Mouse (Mus musculus): ENCODE results near the gene Limd1. TPM values are rescaled to one million over a fixed set of nuclear protein-coding genes. Genes with fewer than 3 reads are reported as not detected.

The Limd1 gene
- total and polyA plus RNA-seq, 2 experiments from 2014 or later: 42.4 to 143 TPM

- H3K9ac ChIP-seq (replicated peaks; ENCODE audit: low read depth, low read length): no peak overlapping the region
- H3K4me3 ChIP-seq (ENCODE audit: low read depth, low read length): no peak overlapping the region
- no peak overlapping the region for H3K4me2 ChIP-seq (ENCODE audit: low read depth, low read length)
- 0 out of 2 replicates have a peak, but pooled peaks cover 13% of the 10 kb centered on the region for H3K36me3 ChIP-seq (replicated peaks; ENCODE audit: control insufficient read depth, insufficient read depth, low read length)
- H3K4me1 ChIP-seq (ENCODE audit: control insufficient read depth, insufficient read depth): no peaks in the 10 kb centered on the region
- no peak for DNase-seq (ENCODE audit: low spot score)
- H3K27me3 ChIP-seq (ENCODE audit: control insufficient read depth, insufficient read depth, low read length): no peaks in the 10 kb centered on the region
- no peak for TF ChIP-seq EP300 (IDR thresholded peaks at IDR 0.05; ENCODE audit: low read depth)
- TF ChIP-seq CTCF (IDR thresholded peaks at IDR 0.05; ENCODE audit: low read depth): no peak
- H3K27ac ChIP-seq (ENCODE audit: low read depth): no peak overlapping the region
- no peaks in the 10 kb centered on the region for H3K9me3 ChIP-seq (replicated peaks; ENCODE audit: control insufficient read depth, low read length)
- no peak for ATAC-seq (ENCODE audit: insufficient read depth, low read depth)
Observed at GRCm38 (mm10) chr9:123448594-123448993, 29.9 kb upstream of the Limd1 start.

- no peak; the same call in 1 of the 2 replicates for ATAC-seq (ENCODE audit: insufficient read depth, low read depth)
- WGBS: 35% methylated on average over 2 of the region's 2 CpGs
- no peaks in the 10 kb centered on the region for H3K4me1 ChIP-seq (ENCODE audit: control insufficient read depth, insufficient read depth)
- H3K36me3 ChIP-seq (replicated peaks; ENCODE audit: control insufficient read depth, insufficient read depth, low read length): peaks cover 16% of the 10 kb centered on the region; the same call in 1 of the 2 replicates
- no peak overlapping the region for H3K4me2 ChIP-seq (ENCODE audit: low read depth, low read length)
- no peak overlapping the region for H3K27ac ChIP-seq (ENCODE audit: low read depth)
- peak; percentile 72 for TF ChIP-seq CTCF (IDR thresholded peaks at IDR 0.05; ENCODE audit: low read depth)
- no peak for TF ChIP-seq EP300 (IDR thresholded peaks at IDR 0.05; ENCODE audit: low read depth)
- no peak overlapping the region for H3K4me3 ChIP-seq (ENCODE audit: low read depth, low read length)
- H3K9me3 ChIP-seq (replicated peaks; ENCODE audit: control insufficient read depth, low read length): no peaks in the 10 kb centered on the region
- DNase-seq (ENCODE audit: low spot score): peak; percentile 53
- no peaks in the 10 kb centered on the region for H3K27me3 ChIP-seq (ENCODE audit: control insufficient read depth, insufficient read depth, low read length)
- H3K9ac ChIP-seq (replicated peaks; ENCODE audit: low read depth, low read length): no peak overlapping the region
Observed at GRCm38 (mm10) chr9:123450174-123450573, 28.3 kb upstream of the Limd1 start.

- H3K9me3 ChIP-seq (replicated peaks; ENCODE audit: control insufficient read depth, low read length): no peaks in the 10 kb centered on the region
- no peak overlapping the region for H3K27ac ChIP-seq (ENCODE audit: low read depth)
- H3K4me2 ChIP-seq (ENCODE audit: low read depth, low read length): no peak overlapping the region
- ATAC-seq (ENCODE audit: insufficient read depth, low read depth) (no peak), DNase-seq (ENCODE audit: low spot score) (no peak)
- H3K4me3 ChIP-seq (ENCODE audit: low read depth, low read length): no peak overlapping the region
- peaks cover 19% of the 10 kb centered on the region; the same call in 1 of the 2 replicates for H3K36me3 ChIP-seq (replicated peaks; ENCODE audit: control insufficient read depth, insufficient read depth, low read length)
- WGBS: 62% methylated on average over 3 of the region's 3 CpGs
- peaks cover 8% of the 10 kb centered on the region; the same call in 1 of the 2 replicates for H3K4me1 ChIP-seq (ENCODE audit: control insufficient read depth, insufficient read depth)
- no peak overlapping the region for H3K9ac ChIP-seq (replicated peaks; ENCODE audit: low read depth, low read length)
- H3K27me3 ChIP-seq (ENCODE audit: control insufficient read depth, insufficient read depth, low read length): no peaks in the 10 kb centered on the region
- no peak for TF ChIP-seq CTCF (IDR thresholded peaks at IDR 0.05; ENCODE audit: low read depth)
- TF ChIP-seq EP300 (IDR thresholded peaks at IDR 0.05; ENCODE audit: low read depth): no peak
Observed at GRCm38 (mm10) chr9:123451772-123452171, 26.7 kb upstream of the Limd1 start.

GRCm38 (mm10) chr9:123456634-123457602 lies 21.6 kb upstream of the Limd1 start:
- peak; percentile 76 for DNase-seq (ENCODE audit: low spot score)
- H3K4me1 ChIP-seq (ENCODE audit: control insufficient read depth, insufficient read depth): peaks cover 23% of the 10 kb centered on the region
- H3K9ac ChIP-seq (replicated peaks; ENCODE audit: low read depth, low read length): no peak overlapping the region
- no peaks in the 10 kb centered on the region for H3K27me3 ChIP-seq (ENCODE audit: control insufficient read depth, insufficient read depth, low read length)
- H3K36me3 ChIP-seq (replicated peaks; ENCODE audit: control insufficient read depth, insufficient read depth, low read length): peaks cover 25% of the 10 kb centered on the region; the same call in 1 of the 2 replicates
- H3K27ac ChIP-seq (ENCODE audit: low read depth): peak overlapping the region; percentile 91
- H3K4me2 ChIP-seq (ENCODE audit: low read depth, low read length): peak overlapping the region; percentile 4; the same call in 1 of the 2 replicates
- 18% methylated on average over 9 of the region's 9 CpGs for WGBS
- TF ChIP-seq EP300 (IDR thresholded peaks at IDR 0.05; ENCODE audit: low read depth) (peak; percentile 75; the same call in 1 of the 2 replicates), CTCF (IDR thresholded peaks at IDR 0.05; ENCODE audit: low read depth) (no peak)
- no peaks in the 10 kb centered on the region for H3K9me3 ChIP-seq (replicated peaks; ENCODE audit: control insufficient read depth, low read length)
- H3K4me3 ChIP-seq (ENCODE audit: low read depth, low read length): no peak overlapping the region
- peak; percentile 15; the same call in 1 of the 2 replicates for ATAC-seq (ENCODE audit: insufficient read depth, low read depth)

GRCm38 (mm10) chr9:123457603-123458002 lies 20.9 kb upstream of the Limd1 start:
- DNase-seq (ENCODE audit: low spot score) (peak; percentile 76), ATAC-seq (ENCODE audit: insufficient read depth, low read depth) (no peak)
- Histone ChIP-seq H3K4me2 (ENCODE audit: low read depth, low read length) (peak overlapping the region; percentile 4; the same call in 1 of the 2 replicates), H3K27me3 (ENCODE audit: control insufficient read depth, insufficient read depth, low read length) (no peaks in the 10 kb centered on the region), H3K27ac (ENCODE audit: low read depth) (peak overlapping the region; percentile 91), H3K9ac (replicated peaks; ENCODE audit: low read depth, low read length) (no peak overlapping the region), H3K4me1 (ENCODE audit: control insufficient read depth, insufficient read depth) (peaks cover 23% of the 10 kb centered on the region), H3K9me3 (replicated peaks; ENCODE audit: control insufficient read depth, low read length) (no peaks in the 10 kb centered on the region), H3K36me3 (replicated peaks; ENCODE audit: control insufficient read depth, insufficient read depth, low read length) (peaks cover 25% of the 10 kb centered on the region; the same call in 1 of the 2 replicates), H3K4me3 (ENCODE audit: low read depth, low read length) (no peak overlapping the region)
- 5% methylated on average over 2 of the region's 2 CpGs for WGBS
- TF ChIP-seq CTCF (IDR thresholded peaks at IDR 0.05; ENCODE audit: low read depth) (peak; percentile 71), EP300 (IDR thresholded peaks at IDR 0.05; ENCODE audit: low read depth) (no peak)

Data from heart, postnatal 0 days (tissue).